Mouse (Mus musculus) kidney, adult 2 months (tissue): Measurements from ENCODE around the gene Slc12a8. TPM values are rescaled to one million over a fixed set of nuclear protein-coding genes. Genes with fewer than 3 reads are reported as not detected.
"Not testable (repeated sequence)": the region's sequence is repeated elsewhere in the genome, so short reads cannot be mapped to it uniquely, and the experiment has no call there.

Experiments used
- DNase-seq: peaks from one replicate; pipeline ENCODE4 v3.0.0; 2021
- H3K27ac ChIP-seq: fragments of 200-500 bp; 2 replicates; pipeline ENCODE4 v1.5.1; 2012; ENCODE audit warnings: low read depth, low read length, control low read depth, inconsistent platforms; ENCODE audit not compliant: insufficient read depth
- H3K27me3 ChIP-seq: fragments of 200-500 bp; replicated peaks from 2 replicates; pipeline ENCODE4 v1.6.1; 2012; ENCODE audit warnings: mild to moderate bottlenecking, moderate library complexity, low read length, inconsistent platforms; ENCODE audit not compliant: control insufficient read depth, insufficient read depth
- H3K36me3 ChIP-seq: fragments of 200-500 bp; 2 replicates; pipeline ENCODE4 v1.6.1; 2012; ENCODE audit warnings: mild to moderate bottlenecking, moderate library complexity, low read length, inconsistent platforms; ENCODE audit not compliant: control insufficient read depth, insufficient read depth
- H3K4me1 ChIP-seq: fragments of 200-500 bp; 2 replicates; pipeline ENCODE4 v1.6.1; 2011; ENCODE audit warnings: low read length; ENCODE audit not compliant: control insufficient read depth, insufficient read depth
- H3K4me3 ChIP-seq: fragments of 200-500 bp; 2 replicates; pipeline ENCODE4 v1.5.1; 2011; ENCODE audit warnings: mild to moderate bottlenecking, low read depth, low read length, control low read depth; ENCODE audit not compliant: insufficient read depth
- CTCF ChIP-seq: fragments of 200-500 bp; conservative IDR thresholded peaks from 2 replicates; pipeline ENCODE4 v1.5.1; 2011; ENCODE audit warnings: low read depth, mild to moderate bottlenecking, control low read depth, low read length, moderate library complexity, mixed read lengths; ENCODE audit not compliant: insufficient read depth, insufficient read length
- POLR2A ChIP-seq: fragments of 200-500 bp; IDR thresholded peaks from one replicate; pipeline ENCODE4 v1.6.1; 2011; ENCODE audit warnings: low read depth, low read length, control low read depth
- WGBS: fragments of 180-500 bp; shearing (Covaris S2); methylation state at CpG from one replicate; pipeline ENCODE4 v1.1.7; 2018; 5-methylcytosine and 5-hydroxymethylcytosine counted together
- polyA plus RNA-seq: library from polyadenylated mRNA; depleted of rRNA; stranded (reverse); fragments of >200 nt; gene quantifications from 2 replicates; pipeline ENCODE4 v1.2.3, GENCODE M21; 2012

Slc12a8 gene
- polyA plus RNA-seq, 1 experiment: 0.50 TPM

GRCm38 (mm10) chr16:33487709-33488108, 29.4 kb upstream of the Slc12a8 start:
- Histone ChIP-seq H3K27me3 (no peaks in the 10 kb centered on the region), H3K27ac (no peak overlapping the region), H3K4me3 (no peak overlapping the region), H3K36me3 (no peaks in the 10 kb centered on the region; the same call in 1 of the 2 replicates), H3K4me1 (no peaks in the 10 kb centered on the region)
- no peak for DNase-seq
- WGBS: 89% methylated on average over 4 of the region's 4 CpGs
- TF ChIP-seq POLR2A (no peak), CTCF (no peak)

GRCm38 (mm10) chr16:33494374-33494773, 22.8 kb upstream of the Slc12a8 start:
- no peaks in the 10 kb centered on the region for H3K27me3 ChIP-seq
- H3K36me3 ChIP-seq: peaks cover 3% of the 10 kb centered on the region
- 92% methylated on average over 4 of the region's 4 CpGs for WGBS
- no peaks in the 10 kb centered on the region for H3K4me1 ChIP-seq
- H3K27ac ChIP-seq: no peak overlapping the region
- no peak for TF ChIP-seq CTCF
- no peak for TF ChIP-seq POLR2A
- no peak overlapping the region for H3K4me3 ChIP-seq
- DNase-seq: no peak

- no peak for TF ChIP-seq POLR2A
- no peak for TF ChIP-seq CTCF
- Histone ChIP-seq H3K27ac (no peak overlapping the region), H3K4me3 (no peak overlapping the region), H3K4me1 (peaks cover 6% of the 10 kb centered on the region; the same call in 1 of the 2 replicates), H3K36me3 (no peaks in the 10 kb centered on the region), H3K27me3 (no peaks in the 10 kb centered on the region)
- no peak for DNase-seq
- 90% methylated on average over 4 of the region's 4 CpGs for WGBS
Measured at GRCm38 (mm10) chr16:33508082-33508481, 9.0 kb upstream of the Slc12a8 start.

- H3K4me3 ChIP-seq, H3K36me3 ChIP-seq, H3K27me3 ChIP-seq, H3K27ac ChIP-seq, H3K4me1 ChIP-seq, DNase-seq: not testable (repeated sequence)
- 70% methylated on average over 2 of the region's 2 CpGs for WGBS
Measured at GRCm38 (mm10) chr16:33509231-33509630, 7.9 kb upstream of the Slc12a8 start.

- H3K4me3 ChIP-seq, H3K27me3 ChIP-seq, H3K36me3 ChIP-seq, DNase-seq, H3K27ac ChIP-seq, H3K4me1 ChIP-seq: not testable (repeated sequence)
- WGBS: 94% methylated on average over 4 of the region's 4 CpGs
Measured at GRCm38 (mm10) chr16:33510856-33511255, 6.3 kb upstream of the Slc12a8 start.

- Histone ChIP-seq H3K4me1 (no peaks in the 10 kb centered on the region), H3K36me3 (no peaks in the 10 kb centered on the region), H3K4me3 (no peak overlapping the region), H3K27ac (no peak overlapping the region), H3K27me3 (no peaks in the 10 kb centered on the region)
- DNase-seq: no peak
- WGBS: 73% methylated on average over 6 of the region's 6 CpGs
- TF ChIP-seq POLR2A: no peak
- no peak for TF ChIP-seq CTCF
Measured at GRCm38 (mm10) chr16:33512555-33512954, 4.6 kb upstream of the Slc12a8 start.

GRCm38 (mm10) chr16:33517627-33518026, 499 bp downstream of the Slc12a8 start:
- TF ChIP-seq POLR2A: no peak
- TF ChIP-seq CTCF: no peak
- H3K27ac ChIP-seq: no peak overlapping the region
- 43% methylated on average over 4 of the region's 4 CpGs for WGBS
- DNase-seq: no peak
- H3K4me3 ChIP-seq: no peak overlapping the region
- no peaks in the 10 kb centered on the region for H3K27me3 ChIP-seq
- no peaks in the 10 kb centered on the region for H3K4me1 ChIP-seq
- no peaks in the 10 kb centered on the region for H3K36me3 ChIP-seq

- TF ChIP-seq POLR2A (no peak), CTCF (no peak)
- Histone ChIP-seq H3K4me1 (no peaks in the 10 kb centered on the region), H3K36me3 (no peaks in the 10 kb centered on the region), H3K4me3 (no peak overlapping the region), H3K27ac (no peak overlapping the region), H3K27me3 (no peaks in the 10 kb centered on the region)
- DNase-seq: no peak
- WGBS: 57% methylated on average over 7 of the region's 7 CpGs
Measured at GRCm38 (mm10) chr16:33518236-33518635, 1.1 kb downstream of the Slc12a8 start.
